Mouse (Mus musculus) olfactory bulb, adult 2 months (tissue): ENCODE data around the gene Zfp839. TPM values are rescaled to one million over a fixed set of nuclear protein-coding genes. Genes with fewer than 3 reads are reported as not detected.

Source experiments
- H3K27ac ChIP-seq: fragments of 200-500 bp; 2 replicates; pipeline ENCODE4 v1.5.1; 2012; ENCODE audit warnings: low read depth, low read length; ENCODE audit not compliant: insufficient read depth
- H3K4me1 ChIP-seq: fragments of 200-500 bp; 2 replicates; pipeline ENCODE4 v1.6.1; 2012; ENCODE audit warnings: low read length; ENCODE audit not compliant: control insufficient read depth, insufficient read depth
- H3K4me3 ChIP-seq: fragments of 200-500 bp; 2 replicates; pipeline ENCODE4 v1.5.1; 2012; ENCODE audit warnings: mild to moderate bottlenecking, low read depth, low read length, moderate library complexity; ENCODE audit not compliant: insufficient read depth
- CTCF ChIP-seq: fragments of 200-500 bp; IDR thresholded peaks from 2 replicates; pipeline ENCODE4 v1.5.1; 2012; ENCODE audit warnings: low read depth, mild to moderate bottlenecking, low read length, moderate library complexity; ENCODE audit not compliant: insufficient read depth
- POLR2A ChIP-seq: fragments of 200-500 bp; IDR thresholded peaks from 2 replicates; pipeline ENCODE4 v1.6.1; 2012; ENCODE audit warnings: mild to moderate bottlenecking, low read depth, low read length, moderate library complexity; ENCODE audit not compliant: insufficient read depth
- WGBS: fragments of 180-500 bp; shearing (Covaris S2); methylation state at CpG from one replicate; pipeline ENCODE4 v1.1.7; 2018; 5-methylcytosine and 5-hydroxymethylcytosine counted together
- polyA plus RNA-seq: library from polyadenylated mRNA; stranded (reverse); fragments of >200 nt; gene quantifications from 2 replicates; pipeline ENCODE4 v1.2.4, GENCODE M21; 2012; ENCODE audit warnings: low replicate concordance; ENCODE audit not compliant: missing spikeins, insufficient read depth, insufficient read length

Gene Zfp839
- polyA plus RNA-seq, 1 experiment, result not detected

DNA sequence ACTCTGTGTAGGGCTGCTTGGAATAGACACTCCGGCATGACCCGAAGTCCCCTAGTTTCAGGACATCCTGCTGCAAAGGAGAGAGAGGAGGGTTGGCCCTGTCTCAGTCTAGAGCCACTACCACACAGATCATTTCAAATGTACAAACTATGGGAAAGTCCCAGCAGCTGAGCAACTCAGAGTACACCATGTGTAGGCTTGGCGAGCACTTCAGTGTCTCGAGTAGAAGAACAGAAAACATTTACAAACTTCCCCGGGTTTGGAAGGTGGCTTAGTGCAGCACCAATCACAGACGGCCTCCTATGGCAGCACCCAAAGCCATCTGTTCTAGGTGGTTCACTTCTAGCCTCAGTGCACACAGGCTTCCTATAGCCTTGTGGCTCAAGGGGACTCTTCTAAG is 36.4 kb upstream of the Zfp839 start:
- no peaks in the 10 kb centered on the region for H3K4me1 ChIP-seq
- no peak overlapping the region for H3K27ac ChIP-seq
- 95% methylated on average over 6 of the region's 6 CpGs for WGBS
- no peak overlapping the region for H3K4me3 ChIP-seq
- no peak for TF ChIP-seq POLR2A
- TF ChIP-seq CTCF, result no peak

DNA sequence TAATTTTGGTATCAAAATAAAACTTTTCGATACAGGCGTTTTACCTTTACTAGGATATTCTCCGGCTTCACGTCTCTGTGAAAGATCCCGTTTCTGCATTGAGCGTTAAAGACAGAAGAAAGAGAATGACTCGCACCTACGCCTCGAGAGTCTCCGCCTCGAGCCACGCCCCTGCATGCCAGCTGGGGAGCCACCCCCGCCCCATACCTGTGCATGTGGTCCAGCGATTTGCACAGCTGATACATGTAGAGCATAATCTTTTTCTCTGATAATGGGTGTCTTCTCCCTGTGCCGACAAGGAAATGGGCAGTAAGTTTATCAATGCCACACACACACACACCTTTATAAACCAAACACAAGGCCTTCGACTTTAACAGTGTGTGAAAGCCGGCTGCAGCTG is 35.1 kb upstream of the Zfp839 start:
- Histone ChIP-seq H3K27ac (no peak overlapping the region), H3K4me1 (no peaks in the 10 kb centered on the region), H3K4me3 (no peak overlapping the region)
- TF ChIP-seq POLR2A (no peak), CTCF (no peak)
- 82% methylated on average over 17 of the region's 17 CpGs for WGBS

DNA sequence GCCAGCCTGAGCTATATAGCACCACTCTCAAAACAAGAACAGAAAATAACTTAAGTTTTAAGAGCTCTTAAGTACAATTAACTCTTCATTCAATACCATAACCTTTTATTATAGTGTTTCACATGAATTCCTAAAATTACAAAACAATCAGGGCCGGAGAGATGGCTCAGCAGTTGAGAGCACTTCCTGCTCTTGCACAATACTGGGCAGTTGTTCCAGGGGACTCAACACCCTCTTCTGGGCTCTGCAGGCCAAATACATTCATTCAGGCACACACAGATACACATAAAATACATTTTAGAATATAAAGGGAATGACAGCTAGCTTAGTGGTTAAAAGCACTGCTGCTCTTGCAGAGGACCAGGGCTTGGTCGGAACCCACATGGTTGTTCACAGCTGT is 33.2 kb upstream of the Zfp839 start:
- 86% methylated on average over 2 of the region's 2 CpGs for WGBS
- Histone ChIP-seq H3K4me3 (no peak overlapping the region), H3K4me1 (0 out of 2 replicates have a peak, but pooled peaks cover 3% of the 10 kb centered on the region), H3K27ac (no peak overlapping the region)
- TF ChIP-seq POLR2A, result no peak
- no peak for TF ChIP-seq CTCF

DNA sequence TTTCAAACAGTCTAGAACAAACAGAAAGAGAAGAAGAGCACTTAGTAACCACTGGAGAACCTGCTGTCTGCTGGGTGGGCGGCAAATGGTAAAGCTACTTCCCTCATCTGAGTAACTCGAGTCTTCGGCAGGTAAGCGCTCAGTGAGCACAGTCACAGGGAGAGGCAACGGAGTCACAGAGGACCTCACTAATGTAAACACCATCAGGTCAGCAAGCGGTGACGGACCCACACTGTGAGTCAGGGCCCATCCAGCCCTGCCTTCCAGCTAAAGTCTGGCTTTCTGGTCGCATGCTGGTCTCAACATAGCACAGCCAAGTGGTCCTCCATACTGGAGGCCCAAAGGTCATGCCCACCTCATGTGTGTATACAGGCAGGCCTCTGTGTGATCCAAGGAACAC is 30.7 kb upstream of the Zfp839 start:
- Histone ChIP-seq H3K4me1 (0 out of 2 replicates have a peak, but pooled peaks cover 3% of the 10 kb centered on the region), H3K4me3 (no peak overlapping the region), H3K27ac (no peak overlapping the region)
- no peak for TF ChIP-seq POLR2A
- TF ChIP-seq CTCF, result no peak
- 90% methylated on average over 8 of the region's 8 CpGs for WGBS

DNA sequence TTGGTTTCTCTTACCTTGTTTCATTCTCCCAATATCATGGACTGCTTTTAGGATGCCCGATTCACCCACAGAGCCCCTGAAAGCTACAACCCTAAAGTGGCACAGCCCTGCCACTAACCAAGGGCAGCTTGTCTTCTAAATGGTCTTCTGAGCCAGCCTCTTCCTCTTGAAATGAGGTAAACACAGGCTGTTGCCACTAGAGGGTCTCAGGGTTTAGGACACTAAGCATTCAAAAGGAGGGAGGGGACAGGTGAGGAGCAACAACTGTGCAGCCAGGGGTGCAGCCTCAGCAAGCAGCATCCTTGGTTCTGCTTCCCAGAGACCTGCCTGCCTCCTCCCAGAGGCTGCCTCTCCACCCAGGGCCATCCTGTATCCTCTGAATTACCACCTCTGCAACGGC is 28.3 kb upstream of the Zfp839 start:
- H3K4me3 ChIP-seq, result no peak overlapping the region
- WGBS, result 80% methylated on average over 2 of the region's 2 CpGs
- H3K4me1 ChIP-seq, result 0 out of 2 replicates have a peak, but pooled peaks cover 3% of the 10 kb centered on the region
- TF ChIP-seq POLR2A, result no peak
- TF ChIP-seq CTCF, result no peak
- H3K27ac ChIP-seq, result no peak overlapping the region

DNA sequence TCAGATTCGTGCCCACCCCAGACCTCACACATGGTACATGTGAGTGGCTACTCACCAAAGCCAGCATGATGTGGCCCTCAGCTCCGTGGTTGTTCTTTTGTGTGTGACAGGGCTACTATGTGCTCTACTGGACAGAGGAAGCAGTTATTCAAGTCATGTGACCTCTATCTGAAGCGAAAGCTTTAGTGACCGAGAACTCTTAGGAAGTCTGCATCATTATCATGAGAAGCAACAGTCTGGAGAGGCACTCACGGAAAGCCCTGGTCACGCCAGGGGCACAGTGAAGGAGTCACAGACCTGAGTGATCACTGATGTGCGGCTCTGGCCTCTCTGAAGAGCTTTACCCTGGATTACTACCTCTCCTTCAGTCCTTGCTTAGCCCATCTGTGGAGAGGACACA is 27.7 kb upstream of the Zfp839 start:
- 82% methylated on average over 7 of the region's 7 CpGs for WGBS
- Histone ChIP-seq H3K27ac (no peak overlapping the region), H3K4me1 (0 out of 2 replicates have a peak, but pooled peaks cover 3% of the 10 kb centered on the region), H3K4me3 (no peak overlapping the region)
- no peak for TF ChIP-seq CTCF
- TF ChIP-seq POLR2A, result no peak

DNA sequence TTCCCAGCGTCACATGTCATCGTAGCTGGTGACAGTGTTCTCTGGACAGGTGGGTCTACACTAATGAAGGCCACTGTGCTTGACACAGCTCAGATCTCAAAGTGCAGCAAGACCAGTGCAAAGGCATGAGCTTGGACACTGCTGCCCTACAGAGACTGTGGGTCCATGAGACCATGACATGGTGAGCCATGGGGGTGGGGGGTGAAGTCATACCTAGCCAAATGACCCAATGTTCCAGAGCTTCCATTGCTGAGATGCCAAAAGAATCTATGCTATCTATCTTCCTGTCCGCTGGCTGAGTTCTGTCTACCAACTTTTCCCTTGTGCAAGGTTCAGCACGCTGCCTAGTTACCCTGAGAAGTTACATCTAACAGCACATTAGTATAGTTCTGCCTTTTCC is 21.1 kb upstream of the Zfp839 start:
- no peaks in the 10 kb centered on the region for H3K4me1 ChIP-seq
- TF ChIP-seq POLR2A, result no peak
- TF ChIP-seq CTCF, result no peak
- no peak overlapping the region for H3K4me3 ChIP-seq
- no peak overlapping the region for H3K27ac ChIP-seq
- 96% methylated on average over 4 of the region's 4 CpGs for WGBS

DNA sequence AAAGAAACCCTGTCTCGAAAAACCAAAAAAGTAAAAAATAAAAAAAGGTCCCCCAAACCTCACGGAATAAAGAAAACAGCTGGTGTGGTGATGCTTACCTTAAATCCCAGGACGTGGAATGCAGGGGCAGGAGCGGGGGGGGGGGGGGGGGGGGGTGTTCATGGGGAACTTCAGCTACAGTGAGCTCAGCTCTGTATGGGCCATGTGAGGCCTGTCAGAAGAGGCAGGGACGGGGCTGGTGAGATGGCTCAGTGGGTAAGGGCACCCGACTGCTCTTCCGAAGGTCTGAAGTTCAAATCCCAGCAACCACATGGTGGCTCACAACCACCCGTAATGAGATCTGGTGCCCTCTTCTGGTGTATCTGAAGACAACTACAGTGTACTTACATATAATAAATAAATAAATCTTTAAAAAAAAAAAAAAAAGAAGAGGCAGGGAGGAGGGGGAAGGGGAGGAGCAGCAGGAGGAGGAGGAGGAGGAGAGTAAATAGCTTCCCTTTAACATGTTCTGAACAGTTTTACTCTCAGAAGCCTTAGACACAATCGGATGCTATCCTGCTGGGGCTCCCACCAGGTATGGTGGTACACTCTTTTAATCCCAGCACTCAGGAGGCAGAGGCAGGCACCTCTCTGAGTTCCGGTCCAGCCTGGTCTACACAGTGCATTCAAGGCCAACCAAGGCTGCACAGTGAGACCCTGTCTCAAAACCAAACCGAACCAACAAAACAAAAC is 19.6 kb upstream of the Zfp839 start:
- Histone ChIP-seq H3K4me1 (no peaks in the 10 kb centered on the region), H3K4me3 (no peak overlapping the region), H3K27ac (no peak overlapping the region)
- TF ChIP-seq CTCF (no peak), POLR2A (no peak)
- WGBS, result 88% methylated on average over 10 of the region's 11 CpGs

DNA sequence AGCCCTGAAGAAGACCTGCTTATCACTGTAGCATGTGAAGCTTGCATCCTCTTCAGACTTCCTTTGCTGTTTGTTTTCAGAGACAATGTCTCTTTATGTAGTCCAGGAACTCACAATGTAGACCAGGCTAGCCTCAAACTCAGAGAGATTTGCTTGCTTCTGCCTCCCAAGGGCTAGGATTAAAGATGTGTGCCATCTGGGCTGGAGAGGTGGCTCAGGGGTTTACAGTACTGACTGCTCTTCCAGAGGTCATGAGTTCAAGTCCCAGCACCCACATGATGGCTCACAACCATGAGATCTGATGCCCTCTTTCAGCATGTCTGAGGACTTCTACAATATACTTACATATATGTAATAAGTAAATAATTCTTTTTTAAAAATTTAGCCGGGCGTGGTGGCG is 14.9 kb upstream of the Zfp839 start:
- Histone ChIP-seq H3K4me3 (no peak overlapping the region), H3K4me1 (peaks cover 4% of the 10 kb centered on the region; the same call in 1 of the 2 replicates), H3K27ac (no peak overlapping the region)
- no peak for TF ChIP-seq CTCF
- TF ChIP-seq POLR2A, result no peak
- WGBS, result 100% methylated on average over 3 of the region's 3 CpGs

DNA sequence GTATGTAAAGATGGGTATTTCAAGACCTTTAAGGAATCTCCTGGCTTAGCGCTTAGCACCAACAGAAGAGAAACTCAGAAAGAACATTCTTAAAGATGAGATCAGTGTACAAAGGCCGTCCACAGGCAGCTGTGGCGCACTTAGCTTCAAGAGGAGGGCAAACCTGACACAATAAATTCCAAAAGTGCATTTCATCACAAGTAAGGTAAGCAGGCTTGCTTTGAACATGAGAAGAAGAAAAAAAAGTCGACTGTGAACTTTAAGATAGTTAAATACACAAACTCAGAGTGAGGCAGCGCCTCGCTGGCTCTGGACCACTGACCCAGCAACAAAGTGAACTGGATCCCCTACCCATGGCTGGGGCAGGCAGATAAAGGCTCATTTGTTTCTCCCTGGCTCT is 13.3 kb upstream of the Zfp839 start:
- Histone ChIP-seq H3K4me1 (peaks cover 4% of the 10 kb centered on the region; the same call in 1 of the 2 replicates), H3K4me3 (no peak overlapping the region), H3K27ac (no peak overlapping the region)
- TF ChIP-seq CTCF (no peak), POLR2A (no peak)
- 39% methylated on average over 6 of the region's 6 CpGs for WGBS
